8 mouse cellular contexts compared by ENCODE assay signal in genomic region chr14:7997255-7997696, GRCm38 (mm10). TPM values are rescaled to one million over a fixed set of nuclear protein-coding genes. Genes with fewer than 3 reads are reported as not detected.
DNase-seq lines count a peak whose midpoint lies in the region; ATAC-seq lines count a peak whose summit lies in the region.

No protein-coding gene starts in this region.

- 3% methylated on average over 15 of the region's 15 CpGs for WGBS in hindbrain, embryonic 15.5 days

- peak overlapping the region; percentile 41 for H3K4me2 ChIP-seq in hindbrain, embryonic 15.5 days

- peak; percentile 87 for DNase-seq in T-cell, adult 2 months (ENCODE audit: low spot score)
- peak; percentile 93 to 94 for DNase-seq in cerebellum, postnatal 25 days
- DNase-seq in frontal cortex, postnatal 36 days (ENCODE audit: low spot score in 2 of 2): peak; percentile 91 to 94
- DNase-seq in layer of hippocampus, postnatal 36 days: peak; percentile 92
- peak; percentile 91 for DNase-seq in lung, postnatal 25 days (ENCODE audit: low spot score)
- DNase-seq in retina, embryonic 14.5 days (ENCODE audit: low spot score): peak; percentile 91
- peak; percentile 88 to 94 for DNase-seq in thymus, postnatal 36 days

- no peaks in the 10 kb centered on the region for H3K36me3 ChIP-seq in hindbrain, embryonic 15.5 days

- peaks cover 27% of the 10 kb centered on the region for H3K27me3 ChIP-seq in hindbrain, embryonic 15.5 days

- H3K4me1 ChIP-seq in hindbrain, embryonic 15.5 days (replicated peaks): peaks cover 9% of the 10 kb centered on the region

- H3K27ac ChIP-seq in hindbrain, embryonic 15.5 days (replicated peaks): no peak overlapping the region

- H3K9ac ChIP-seq in hindbrain, embryonic 15.5 days: no peak overlapping the region

- peak; percentile 69 for ATAC-seq in hindbrain, embryonic 15.5 days (ENCODE audit: low FRiP score, low read depth)

- 0 out of 2 replicates have a peak overlapping the region, but pooled peaks have one; percentile 3 for H3K4me3 ChIP-seq in hindbrain, embryonic 15.5 days

- no peaks in the 10 kb centered on the region for H3K9me3 ChIP-seq in hindbrain, embryonic 15.5 days

RNA-seq across cellular contexts. Expression of gene Dnase1l3, which starts 2.9 kb away (rescaled TPM):
- 0.04 and 0.12 TPM in 2 replicates for polyA plus RNA-seq in hindbrain, embryonic 15.5 days (2015; fragmentation: Nextera tagmentation; extraction: Ambion mirVana)
- not detected for total RNA-seq in layer of hippocampus, postnatal 36 days (2021)

RNA-seq across cellular contexts. Expression of gene Abhd6, which starts 5.4 kb away (rescaled TPM):
- polyA plus RNA-seq in hindbrain, embryonic 15.5 days (2015; fragmentation: Nextera tagmentation; extraction: Ambion mirVana): 34.5 and 36.1 TPM in 2 replicates
- total RNA-seq in layer of hippocampus, postnatal 36 days (2021): 10 to 100 TPM; 76.2 to 80.1 TPM

RNA-seq across cellular contexts. Expression of gene Gm45521, which starts 40.2 kb away (rescaled TPM):
- polyA plus RNA-seq in hindbrain, embryonic 15.5 days (2015; fragmentation: Nextera tagmentation; extraction: Ambion mirVana): not detected in 2 replicates
- total RNA-seq in layer of hippocampus, postnatal 36 days (2021): not detected
